1 mouse cellular context compared by ENCODE assay signal in the genomic region with DNA sequence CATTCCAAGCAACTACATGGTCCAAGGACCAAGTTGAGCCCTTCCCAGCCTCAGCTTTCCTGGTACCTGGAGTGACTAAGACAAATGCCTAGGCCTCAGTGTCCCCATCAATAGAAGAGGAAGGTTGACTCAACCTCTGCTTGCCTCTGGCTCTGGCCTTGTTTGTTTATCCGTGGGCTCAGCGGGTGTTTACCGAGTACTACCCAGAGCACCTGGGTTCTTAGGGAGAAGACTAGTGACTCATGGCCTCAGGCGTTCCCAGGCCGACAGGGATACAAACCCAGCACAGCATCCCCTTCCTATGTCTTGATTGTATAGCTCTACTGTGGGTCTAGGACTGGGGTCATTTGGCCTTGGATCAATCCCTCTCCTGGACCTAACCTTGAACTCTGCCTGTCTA.
TF ChIP-seq lines count a peak whose summit lies in the region.

No protein-coding gene starts in this region.

TF ChIP-seq in CH12.LX, 34 proteins besides CTCF, POLR2A, EP300 and RAD21:
- TF ChIP-seq CHD2 (IDR thresholded peaks at IDR 0.05; ENCODE audit: low read length) (no peak), MYC (IDR thresholded peaks at IDR 0.05; ENCODE audit: low read depth, low read length) (no peak), BHLHE40 (IDR thresholded peaks at IDR 0.05; ENCODE audit: low read depth, low read length) (no peak), USF2 (conservative IDR thresholded peaks at IDR 0.05; ENCODE audit: low read depth, low read length) (no peak), NELFE (IDR thresholded peaks at IDR 0.05; ENCODE audit: low read depth, low read length) (no peak), ZMIZ1 (IDR thresholded peaks at IDR 0.05; ENCODE audit: low read depth, low read length) (no peak)
